Mouse (Mus musculus) heart, adult 2 months (tissue): Measurements from ENCODE around the gene H2-Eb2.

ENCODE experiments used
- CTCF ChIP-seq: fragments of 200-600 bp; IDR thresholded peaks from 2 replicates; pipeline ENCODE4 v1.8.1; 2022; ENCODE audit warnings: antibody characterized with exemption, mild to moderate bottlenecking, moderate library complexity
- POLR2A ChIP-seq: fragments of 200-500 bp; IDR thresholded peaks from 2 replicates; pipeline ENCODE4 v1.6.1; 2011; ENCODE audit warnings: mild to moderate bottlenecking, low read depth, low read length, control low read depth; ENCODE audit not compliant: insufficient read depth

GRCm38 (mm10) chr17:34325436-34325835 lies at the start of gene H2-Eb2:
- no peak for TF ChIP-seq CTCF
- no peak for TF ChIP-seq POLR2A
